Mouse (Mus musculus) ES-Bruce4 (cell line): ENCODE results near the gene Cfap77. TPM values are rescaled to one million over a fixed set of nuclear protein-coding genes. Genes with fewer than 3 reads are reported as not detected.
A peak's percentile ranks its signal among the peaks of the same experiment; 100 is the strongest.
"Not testable (repeated sequence)": the region's sequence is repeated elsewhere in the genome, so short reads cannot be mapped to it uniquely, and the experiment has no call there.

Experiments used
- H3K27ac ChIP-seq: 2 replicates; pipeline ENCODE4 v1.5.1; 2012; ENCODE audit warnings: low read length, inconsistent platforms; ENCODE audit not compliant: insufficient read depth
- H3K27me3 ChIP-seq: 2 replicates; pipeline ENCODE4 v1.6.1; 2012; ENCODE audit warnings: mild to moderate bottlenecking, low read length, inconsistent platforms; ENCODE audit not compliant: control insufficient read depth, poor library complexity, insufficient read depth, severe bottlenecking
- H3K36me3 ChIP-seq: 2 replicates; pipeline ENCODE4 v1.6.1; 2012; ENCODE audit warnings: inconsistent platforms, mild to moderate bottlenecking, low read length, moderate library complexity; ENCODE audit not compliant: control insufficient read depth, poor library complexity, insufficient read depth, severe bottlenecking
- H3K4me1 ChIP-seq: one replicate; pipeline ENCODE4 v1.8.1; 2011; ENCODE audit warnings: low read length; ENCODE audit not compliant: control insufficient read depth, insufficient read depth
- H3K4me3 ChIP-seq: 2 replicates; pipeline ENCODE4 v1.5.1; 2011; ENCODE audit warnings: low read depth, mild to moderate bottlenecking, low read length
- H3K9ac ChIP-seq: 2 replicates; pipeline ENCODE4 v1.6.1; 2012; ENCODE audit warnings: low read depth, mild to moderate bottlenecking, inconsistent platforms; ENCODE audit not compliant: poor library complexity, severe bottlenecking
- H3K9me3 ChIP-seq: replicated peaks from 2 replicates; pipeline ENCODE4 v1.6.1; 2012; ENCODE audit warnings: mild to moderate bottlenecking, low read length, inconsistent platforms; ENCODE audit not compliant: control insufficient read depth, poor library complexity, insufficient read depth, severe bottlenecking
- CTCF ChIP-seq: IDR thresholded peaks from one replicate; pipeline ENCODE4 v1.8.1; 2011; ENCODE audit warnings: low read depth, low read length
- EP300 ChIP-seq: IDR thresholded peaks from 2 replicates; pipeline ENCODE4 v1.6.1; 2011; ENCODE audit warnings: low read depth, low read length; ENCODE audit not compliant: insufficient read depth
- POLR2A ChIP-seq: IDR thresholded peaks from one replicate; pipeline ENCODE4 v1.8.1; 2011; ENCODE audit warnings: low read length; ENCODE audit not compliant: insufficient read depth
- polyA plus RNA-seq: library from polyadenylated mRNA; stranded (reverse); fragments of >200 nt; gene quantifications from 2 replicates; pipeline ENCODE4 v1.2.4, GENCODE M21; 2011; ENCODE audit warnings: low read depth; ENCODE audit not compliant: missing spikeins, insufficient read depth, insufficient read length

Cfap77 gene
- polyA plus RNA-seq, 1 experiment, result 2.5 TPM

DNA sequence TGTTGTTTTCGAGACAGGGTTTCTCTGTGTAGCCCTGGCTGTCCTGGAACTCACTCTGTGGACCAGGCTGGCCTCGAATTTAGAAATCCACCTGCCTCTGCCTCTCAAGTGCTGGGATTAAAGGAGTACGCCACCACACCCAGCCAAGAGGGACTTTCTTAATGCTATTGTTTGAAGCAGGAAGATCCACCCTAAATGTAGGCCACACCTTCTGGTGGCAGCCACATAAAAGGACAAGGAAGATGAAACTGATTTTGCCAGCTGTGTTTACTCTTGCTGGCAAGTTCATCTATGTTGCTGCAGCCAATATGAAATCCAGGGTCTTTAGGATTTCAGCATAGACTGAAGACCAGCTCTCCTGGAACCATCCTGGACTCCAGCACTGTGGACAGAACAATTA, 42.6 kb upstream of the Cfap77 start:
- Histone ChIP-seq H3K9ac (no peak overlapping the region), H3K4me3 (no peak overlapping the region), H3K36me3 (no peaks in the 10 kb centered on the region), H3K9me3 (peaks cover 18% of the 10 kb centered on the region), H3K27me3 (no peaks in the 10 kb centered on the region), H3K4me1 (peaks cover 8% of the 10 kb centered on the region), H3K27ac (peak overlapping the region; percentile 97)
- TF ChIP-seq POLR2A (no peak), EP300 (no peak), CTCF (no peak)

DNA sequence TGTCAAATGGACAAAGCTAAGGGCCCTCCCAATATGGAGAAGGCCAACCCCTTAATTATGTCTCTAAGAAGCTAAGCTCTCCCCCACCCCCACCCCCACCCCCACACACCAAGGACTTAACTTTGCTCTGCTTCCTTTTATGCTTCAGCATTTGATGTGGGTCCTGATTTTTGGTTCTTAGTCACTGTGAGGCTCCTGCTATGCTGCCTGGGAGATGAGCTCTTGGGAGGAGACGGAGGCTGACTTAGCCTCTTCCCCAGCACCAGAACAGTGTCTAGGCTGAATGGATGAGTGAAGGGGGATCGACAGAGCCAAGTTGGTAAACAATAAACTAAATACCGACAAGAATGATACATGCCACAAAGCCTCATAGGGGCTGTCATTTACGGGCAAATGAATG, 41.9 kb upstream of the Cfap77 start:
- Histone ChIP-seq H3K36me3 (no peaks in the 10 kb centered on the region), H3K27me3 (no peaks in the 10 kb centered on the region), H3K9ac (peak overlapping the region; percentile 49; the same call in 1 of the 2 replicates), H3K4me1 (peaks cover 8% of the 10 kb centered on the region), H3K27ac (peak overlapping the region; percentile 97), H3K4me3 (no peak overlapping the region), H3K9me3 (peaks cover 11% of the 10 kb centered on the region)
- TF ChIP-seq POLR2A (no peak), EP300 (no peak), CTCF (no peak)

DNA sequence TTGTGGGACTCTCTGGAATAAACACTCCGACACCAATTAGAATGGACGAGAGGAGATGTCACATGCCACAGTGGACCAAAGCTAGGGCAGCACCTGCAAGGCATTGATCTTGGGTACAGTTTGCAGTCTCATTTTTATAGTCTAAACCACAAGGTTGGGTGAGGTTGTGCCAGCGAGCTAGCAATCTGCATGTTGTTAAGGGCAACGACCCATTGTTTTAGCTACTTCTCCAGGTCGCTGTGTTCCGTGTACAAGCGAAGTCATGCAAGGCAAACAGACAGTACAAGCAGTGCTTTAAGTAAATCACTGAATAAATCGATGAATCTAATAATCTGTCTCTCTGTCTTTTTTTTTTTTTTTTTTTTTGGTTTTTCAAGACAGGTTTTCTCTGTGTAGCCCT, 40.8 kb upstream of the Cfap77 start:
- peaks cover 10% of the 10 kb centered on the region; the same call in 1 of the 2 replicates for H3K9me3 ChIP-seq
- TF ChIP-seq CTCF, result no peak
- TF ChIP-seq EP300, result no peak
- no peak for TF ChIP-seq POLR2A
- H3K9ac ChIP-seq, result no peak overlapping the region
- H3K27me3 ChIP-seq, result no peaks in the 10 kb centered on the region
- H3K27ac ChIP-seq, result no peak overlapping the region
- no peak overlapping the region for H3K4me3 ChIP-seq
- no peaks in the 10 kb centered on the region for H3K36me3 ChIP-seq
- H3K4me1 ChIP-seq, result peaks cover 8% of the 10 kb centered on the region

- not testable (repeated sequence) for H3K36me3 ChIP-seq, H3K4me3 ChIP-seq, H3K4me1 ChIP-seq, H3K9me3 ChIP-seq, H3K9ac ChIP-seq, H3K27ac ChIP-seq, H3K27me3 ChIP-seq
Observed at GRCm38 (mm10) chr2:29089276-29089675, 34.4 kb upstream of the Cfap77 start.

DNA sequence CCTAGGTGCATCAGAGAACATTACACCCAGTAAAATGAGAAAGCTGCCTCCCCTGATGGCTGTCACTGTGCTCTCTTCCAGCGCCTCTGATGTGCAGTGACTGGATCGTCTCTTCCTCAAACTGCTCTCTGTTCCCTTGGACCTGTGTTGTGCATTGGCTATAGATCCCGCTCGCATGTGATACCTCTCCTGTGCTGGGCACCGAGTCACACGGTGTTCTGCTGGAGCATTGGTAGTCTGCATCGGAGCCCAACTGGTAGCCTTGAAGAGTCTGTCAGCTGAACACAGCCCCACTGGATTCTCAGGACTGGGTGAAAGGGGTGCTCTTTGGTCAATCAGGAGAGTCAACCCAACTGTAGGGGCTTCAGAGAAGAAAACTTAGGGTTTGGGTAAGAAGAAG, 31.2 kb upstream of the Cfap77 start:
- no peak overlapping the region for H3K27ac ChIP-seq
- H3K4me1 ChIP-seq, result no peaks in the 10 kb centered on the region
- TF ChIP-seq POLR2A (no peak), EP300 (no peak), CTCF (no peak)
- no peaks in the 10 kb centered on the region for H3K9me3 ChIP-seq
- no peaks in the 10 kb centered on the region for H3K27me3 ChIP-seq
- H3K4me3 ChIP-seq, result no peak overlapping the region
- H3K36me3 ChIP-seq, result peaks cover 28% of the 10 kb centered on the region
- no peak overlapping the region for H3K9ac ChIP-seq

- no peak overlapping the region for H3K4me3 ChIP-seq
- no peaks in the 10 kb centered on the region for H3K9me3 ChIP-seq
- no peaks in the 10 kb centered on the region for H3K27me3 ChIP-seq
- H3K27ac ChIP-seq, result no peak overlapping the region
- no peaks in the 10 kb centered on the region for H3K4me1 ChIP-seq
- no peak overlapping the region for H3K9ac ChIP-seq
- peaks cover 42% of the 10 kb centered on the region for H3K36me3 ChIP-seq
- TF ChIP-seq CTCF (no peak), POLR2A (no peak), EP300 (no peak)
Observed at GRCm38 (mm10) chr2:29081965-29082364, 27.1 kb upstream of the Cfap77 start.
